In the genomic region with DNA sequence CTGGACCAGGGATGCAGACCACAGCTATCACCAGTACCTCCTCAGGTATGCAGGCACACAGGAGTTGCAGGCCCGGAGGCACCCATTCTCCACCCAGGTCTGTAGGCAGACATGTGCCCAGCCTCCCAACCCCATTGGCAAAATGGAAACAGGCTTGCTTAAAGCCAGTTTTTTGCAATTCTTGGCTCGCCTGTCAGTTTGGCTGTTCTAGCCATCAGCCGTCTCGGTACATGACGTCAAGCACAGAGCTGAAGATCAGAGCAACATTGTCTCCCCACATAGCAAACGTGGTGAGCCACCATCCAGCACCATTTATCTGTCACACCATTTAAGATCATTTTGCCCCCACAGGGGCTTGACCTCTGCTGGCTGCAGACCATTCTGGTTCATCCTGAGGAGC, we compare ENCODE assay signal across 23 mouse cellular contexts.
DNase-seq lines count a peak whose midpoint lies in the region; ATAC-seq and TF ChIP-seq lines count a peak whose summit lies in the region.
"Had no signal": no experiment of that assay in that cellular context is flagged by ENCODE, and none has a peak within 500 bp of the region (broad histone marks: within the 10 kb centered on the region; RNA-seq: fewer than 3 reads in every experiment).

No protein-coding gene starts in this region.

- no peak overlapping the region for H3K4me2 ChIP-seq in forebrain, embryonic 11.5 days (ENCODE audit: low read depth, low read length, severe bottlenecking)
- H3K4me2 ChIP-seq: embryonic facial prominence, embryonic 13.5 days; forebrain, embryonic 13.5 days; heart, embryonic 13.5 days; hindbrain, embryonic 15.5 days; liver, embryonic 11.5 days had no signal

- TF ChIP-seq POLR2A in embryonic fibroblast, embryonic 13.5 days (IDR thresholded peaks at IDR 0.05; ENCODE audit: low read depth, low read length) = no peak

- 0 out of 2 replicates have a peak, but pooled peaks cover 6% of the 10 kb centered on the region for H3K4me1 ChIP-seq in embryonic fibroblast, embryonic 13.5 days (ENCODE audit: control insufficient read depth, insufficient read depth, low read length)
- no peaks in the 10 kb centered on the region for H3K4me1 ChIP-seq in forebrain, embryonic 11.5 days (replicated peaks; ENCODE audit: control insufficient read depth, insufficient read depth, low read length)

- no peak for TF ChIP-seq CTCF in embryonic fibroblast, embryonic 13.5 days (IDR thresholded peaks at IDR 0.05; ENCODE audit: borderline replicate concordance, insufficient read depth, low read length)
- TF ChIP-seq CTCF in layer of hippocampus, adult 2 months (conservative IDR thresholded peaks at IDR 0.05) = no peak

- no peak overlapping the region for H3K4me3 ChIP-seq in embryonic fibroblast, embryonic 13.5 days (ENCODE audit: insufficient read depth, low read length)
- H3K4me3 ChIP-seq in layer of hippocampus, adult 2 months = no peak overlapping the region
- H3K4me3 ChIP-seq in forebrain, embryonic 11.5 days (ENCODE audit: low read depth, low read length) = no peak overlapping the region
- H3K4me3 ChIP-seq: embryonic facial prominence, embryonic 13.5 days; erythroblast, embryonic 14.5 days; forebrain, embryonic 13.5 days; heart, embryonic 13.5 days; hindbrain, embryonic 15.5 days had no signal

- H3K9ac ChIP-seq in forebrain, embryonic 11.5 days (ENCODE audit: low read length) = no peak overlapping the region
- H3K9ac ChIP-seq: embryonic facial prominence, embryonic 13.5 days; forebrain, embryonic 13.5 days; heart, embryonic 13.5 days; hindbrain, embryonic 15.5 days had no signal

- no peaks in the 10 kb centered on the region for H3K9me3 ChIP-seq in forebrain, embryonic 11.5 days (ENCODE audit: control insufficient read depth, low read length)
- H3K9me3 ChIP-seq: embryonic facial prominence, embryonic 13.5 days; forebrain, embryonic 13.5 days; heart, embryonic 13.5 days; hindbrain, embryonic 15.5 days had no signal

- WGBS in forebrain, embryonic 11.5 days = 90% methylated on average over 6 of the region's 6 CpGs

- DNase-seq in layer of hippocampus, adult 11-12 months (ENCODE audit: low spot score) = peak; percentile 43
- no peak for DNase-seq in layer of hippocampus, adult 9-10 months (ENCODE audit: low spot score)
- peak; percentile 55 to 59 for DNase-seq in layer of hippocampus, adult 2 months (ENCODE audit: low spot score in 2 of 2)
- peak; percentile 26 for DNase-seq in lung, postnatal 14 days
- no peak for DNase-seq in forebrain, embryonic 11.5 days (ENCODE audit: low spot score)
- no peak for DNase-seq in cerebellum, adult 18-20 months
- DNase-seq: cerebellum, adult 11 months; cerebellum, adult 9-11 months; heart, postnatal 10 days; kidney, postnatal 36 days; left cerebral cortex, postnatal 4 days; midbrain, embryonic 14.5 days; thymus, adult 2 months; thymus, postnatal 36 days had no signal

- H3K27me3 ChIP-seq in forebrain, embryonic 11.5 days (ENCODE audit: control insufficient read depth, insufficient read depth, low read length) = no peaks in the 10 kb centered on the region
- H3K27me3 ChIP-seq: embryonic facial prominence, embryonic 13.5 days; forebrain, embryonic 13.5 days; heart, embryonic 13.5 days; hindbrain, embryonic 15.5 days had no signal

- no peaks in the 10 kb centered on the region for H3K36me3 ChIP-seq in forebrain, embryonic 11.5 days (ENCODE audit: control insufficient read depth, insufficient read depth, low read length)
- H3K36me3 ChIP-seq: embryonic facial prominence, embryonic 13.5 days; heart, embryonic 13.5 days; hindbrain, embryonic 15.5 days had no signal

- 0 out of 2 replicates have a peak overlapping the region, but pooled peaks have one; percentile 9 for H3K27ac ChIP-seq in embryonic fibroblast, embryonic 13.5 days (ENCODE audit: insufficient read depth, low read length)
- peak overlapping the region; percentile 79 for H3K27ac ChIP-seq in layer of hippocampus, adult 2 months
- H3K27ac ChIP-seq in forebrain, embryonic 11.5 days (ENCODE audit: low read depth, low read length) = no peak overlapping the region
- H3K27ac ChIP-seq: embryonic facial prominence, embryonic 13.5 days; forebrain, embryonic 13.5 days; heart, embryonic 13.5 days; hindbrain, embryonic 15.5 days had no signal

- ATAC-seq in forebrain, embryonic 11.5 days (replicated peaks; ENCODE audit: low FRiP score) = no peak
- ATAC-seq: CD4-positive, CD25-positive, alpha-beta regulatory T cell, adult 4 months; forebrain, embryonic 13.5 days; inflammation-experienced regulatory T-cells, adult 6 months had no signal

Comparison
In these comparisons a context has a peak if more than half of its experiments do, and no peak if none do; other contexts are left out.
1. DNase-seq: peak in layer of hippocampus, adult 11-12 months (single experiment), layer of hippocampus, adult 2 months (2 of 2) and lung, postnatal 14 days (single experiment); none in layer of hippocampus, adult 9-10 months (single experiment), forebrain, embryonic 11.5 days (single experiment) and cerebellum, adult 18-20 months (0 of 2).